22 mouse cellular contexts compared by ENCODE assay signal in the genomic region with DNA sequence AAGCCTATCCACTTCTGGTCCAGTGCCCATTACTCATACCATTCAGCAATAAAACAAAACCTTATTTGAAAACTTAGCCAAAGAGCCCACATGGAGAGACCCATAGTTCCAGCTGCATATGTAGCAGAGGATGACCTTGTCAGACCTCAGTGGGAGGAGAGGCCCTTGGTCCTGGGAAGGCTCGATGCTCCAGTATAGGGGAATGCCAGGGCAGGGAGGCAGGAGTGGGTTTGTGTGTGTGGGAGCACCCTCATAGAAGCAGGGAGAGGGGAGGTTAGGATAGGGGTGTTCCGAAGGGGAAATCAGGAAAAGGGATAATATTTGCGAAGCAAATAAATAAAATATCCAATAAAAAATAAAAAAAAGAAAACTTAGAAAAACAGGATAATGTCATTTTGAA.
DNase-seq lines count a peak whose midpoint lies in the region; ATAC-seq lines count a peak whose summit lies in the region.
"Had no signal": no experiment of that assay in that cellular context is flagged by ENCODE, and none has a peak within 500 bp of the region (broad histone marks: within the 10 kb centered on the region; RNA-seq: fewer than 3 reads in every experiment).

No protein-coding gene starts in this region.

- H3K4me3 ChIP-seq in forebrain, embryonic 11.5 days (ENCODE audit: low read depth, low read length) = no peak overlapping the region
- no peak overlapping the region for H3K4me3 ChIP-seq in forebrain, embryonic 10.5 days
- no peak overlapping the region for H3K4me3 ChIP-seq in forebrain, embryonic 12.5 days (replicated peaks)
- H3K4me3 ChIP-seq in forebrain, embryonic 13.5 days = no peak overlapping the region
- no peak overlapping the region for H3K4me3 ChIP-seq in midbrain, embryonic 11.5 days (ENCODE audit: low read depth, low read length)
- no peak overlapping the region for H3K4me3 ChIP-seq in midbrain, embryonic 10.5 days
- no peak overlapping the region for H3K4me3 ChIP-seq in midbrain, embryonic 12.5 days
- no peak overlapping the region for H3K4me3 ChIP-seq in midbrain, embryonic 16.5 days (ENCODE audit: low read depth, low read length)

- WGBS in forebrain, embryonic 11.5 days = 75% methylated on average over 3 of the region's 3 CpGs
- 77% methylated on average over 3 of the region's 3 CpGs for WGBS in forebrain, embryonic 10.5 days
- 70% methylated on average over 3 of the region's 3 CpGs for WGBS in forebrain, embryonic 12.5 days
- WGBS in forebrain, embryonic 13.5 days = 71% methylated on average over 3 of the region's 3 CpGs
- WGBS in midbrain, embryonic 11.5 days = 88% methylated on average over 3 of the region's 3 CpGs
- 79% methylated on average over 3 of the region's 3 CpGs for WGBS in midbrain, embryonic 10.5 days
- 79% methylated on average over 3 of the region's 3 CpGs for WGBS in midbrain, embryonic 12.5 days
- WGBS in midbrain, embryonic 16.5 days = 71% methylated on average over 3 of the region's 3 CpGs

- H3K9ac ChIP-seq in forebrain, embryonic 11.5 days (ENCODE audit: low read length) = no peak overlapping the region
- H3K9ac ChIP-seq in forebrain, embryonic 12.5 days = no peak overlapping the region
- no peak overlapping the region for H3K9ac ChIP-seq in forebrain, embryonic 13.5 days
- H3K9ac ChIP-seq in midbrain, embryonic 11.5 days (ENCODE audit: low read length) = no peak overlapping the region
- no peak overlapping the region for H3K9ac ChIP-seq in midbrain, embryonic 12.5 days (replicated peaks)
- H3K9ac ChIP-seq in midbrain, embryonic 16.5 days (ENCODE audit: low read depth, low read length) = no peak overlapping the region

- H3K9me3 ChIP-seq in forebrain, embryonic 11.5 days (ENCODE audit: control insufficient read depth, low read length) = no peaks in the 10 kb centered on the region
- H3K9me3 ChIP-seq in forebrain, embryonic 10.5 days = no peaks in the 10 kb centered on the region
- no peaks in the 10 kb centered on the region for H3K9me3 ChIP-seq in forebrain, embryonic 12.5 days
- no peaks in the 10 kb centered on the region for H3K9me3 ChIP-seq in forebrain, embryonic 13.5 days (replicated peaks)
- no peaks in the 10 kb centered on the region for H3K9me3 ChIP-seq in midbrain, embryonic 11.5 days (ENCODE audit: control insufficient read depth, low read length)
- no peaks in the 10 kb centered on the region for H3K9me3 ChIP-seq in midbrain, embryonic 10.5 days (replicated peaks)
- no peaks in the 10 kb centered on the region for H3K9me3 ChIP-seq in midbrain, embryonic 12.5 days
- H3K9me3 ChIP-seq in midbrain, embryonic 16.5 days (replicated peaks; ENCODE audit: control insufficient read depth, low read length, poor library complexity, severe bottlenecking) = no peaks in the 10 kb centered on the region
- H3K9me3 ChIP-seq: G1E had no signal

- no peak overlapping the region for H3K27ac ChIP-seq in forebrain, embryonic 11.5 days (ENCODE audit: low read depth, low read length)
- no peak overlapping the region for H3K27ac ChIP-seq in forebrain, embryonic 10.5 days
- H3K27ac ChIP-seq in forebrain, embryonic 12.5 days = no peak overlapping the region
- H3K27ac ChIP-seq in forebrain, embryonic 13.5 days = no peak overlapping the region
- no peak overlapping the region for H3K27ac ChIP-seq in midbrain, embryonic 11.5 days (ENCODE audit: low read depth, low read length)
- H3K27ac ChIP-seq in midbrain, embryonic 10.5 days (replicated peaks) = no peak overlapping the region
- no peak overlapping the region for H3K27ac ChIP-seq in midbrain, embryonic 12.5 days (replicated peaks)
- H3K27ac ChIP-seq in midbrain, embryonic 16.5 days (ENCODE audit: low read length) = no peak overlapping the region

- ATAC-seq in forebrain, embryonic 11.5 days (replicated peaks; ENCODE audit: low FRiP score) = peak; percentile 51; the same call in 1 of the 2 replicates
- 0 out of 2 replicates have a peak, but pooled peaks have one; percentile 20 for ATAC-seq in forebrain, embryonic 12.5 days (ENCODE audit: low FRiP score)
- ATAC-seq in forebrain, embryonic 13.5 days = no peak
- ATAC-seq in midbrain, embryonic 11.5 days (ENCODE audit: low FRiP score) = 0 out of 2 replicates have a peak, but pooled peaks have one; percentile 50
- ATAC-seq in midbrain, embryonic 12.5 days (ENCODE audit: low FRiP score, low read depth) = peak; percentile 12; the same call in 1 of the 2 replicates
- ATAC-seq in midbrain, embryonic 16.5 days = no peak
- ATAC-seq: activated CD4-positive, CD25-positive, alpha-beta regulatory T cell, adult 4 months; CD4-positive, CD25-positive, alpha-beta regulatory T cell, adult 4 months; Patski had no signal

- no peaks in the 10 kb centered on the region for H3K36me3 ChIP-seq in forebrain, embryonic 11.5 days (ENCODE audit: control insufficient read depth, insufficient read depth, low read length)
- H3K36me3 ChIP-seq in forebrain, embryonic 10.5 days (replicated peaks) = no peaks in the 10 kb centered on the region
- H3K36me3 ChIP-seq in forebrain, embryonic 12.5 days (replicated peaks) = no peaks in the 10 kb centered on the region
- no peaks in the 10 kb centered on the region for H3K36me3 ChIP-seq in forebrain, embryonic 13.5 days (ENCODE audit: poor library complexity, severe bottlenecking)
- no peaks in the 10 kb centered on the region for H3K36me3 ChIP-seq in midbrain, embryonic 11.5 days (ENCODE audit: control insufficient read depth, insufficient read depth, low read length)
- no peaks in the 10 kb centered on the region for H3K36me3 ChIP-seq in midbrain, embryonic 10.5 days
- no peaks in the 10 kb centered on the region for H3K36me3 ChIP-seq in midbrain, embryonic 12.5 days
- no peaks in the 10 kb centered on the region for H3K36me3 ChIP-seq in midbrain, embryonic 16.5 days (ENCODE audit: control insufficient read depth, insufficient read depth, low read length)
- H3K36me3 ChIP-seq: G1E had no signal

- no peak overlapping the region for H3K4me2 ChIP-seq in forebrain, embryonic 11.5 days (ENCODE audit: low read depth, low read length, severe bottlenecking)
- H3K4me2 ChIP-seq in forebrain, embryonic 12.5 days = no peak overlapping the region
- no peak overlapping the region for H3K4me2 ChIP-seq in forebrain, embryonic 13.5 days
- H3K4me2 ChIP-seq in midbrain, embryonic 11.5 days = no peak overlapping the region
- no peak overlapping the region for H3K4me2 ChIP-seq in midbrain, embryonic 12.5 days (replicated peaks)
- no peak overlapping the region for H3K4me2 ChIP-seq in midbrain, embryonic 16.5 days (ENCODE audit: low read length)

- no peak for DNase-seq in forebrain, embryonic 11.5 days (ENCODE audit: low spot score)
- no peak for DNase-seq in forebrain, embryonic 10.5 days (ENCODE audit: extremely low spot score, low spot score)
- no peak for DNase-seq in midbrain, embryonic 11.5 days (ENCODE audit: low spot score, missing footprints)
- DNase-seq in midbrain, embryonic 10.5 days (ENCODE audit: low spot score) = no peak
- DNase-seq: adrenal gland, adult 2 months; adrenal gland, adult 8-10 months; adrenal gland, postnatal 10 days; adrenal gland, postnatal 14 days; adrenal gland, postnatal 25 days; adrenal gland, postnatal 36 days; B cell, adult 2 months; cerebellum, adult 11 months; cerebellum, adult 11-12 months had no signal

- H3K4me1 ChIP-seq in forebrain, embryonic 11.5 days (replicated peaks; ENCODE audit: control insufficient read depth, insufficient read depth, low read length) = no peaks in the 10 kb centered on the region
- H3K4me1 ChIP-seq in forebrain, embryonic 10.5 days = no peaks in the 10 kb centered on the region
- no peaks in the 10 kb centered on the region for H3K4me1 ChIP-seq in forebrain, embryonic 12.5 days
- no peaks in the 10 kb centered on the region for H3K4me1 ChIP-seq in forebrain, embryonic 13.5 days
- no peaks in the 10 kb centered on the region for H3K4me1 ChIP-seq in midbrain, embryonic 11.5 days (ENCODE audit: control insufficient read depth, insufficient read depth, low read length)
- no peaks in the 10 kb centered on the region for H3K4me1 ChIP-seq in midbrain, embryonic 10.5 days
- H3K4me1 ChIP-seq in midbrain, embryonic 12.5 days = no peaks in the 10 kb centered on the region
- no peaks in the 10 kb centered on the region for H3K4me1 ChIP-seq in midbrain, embryonic 16.5 days (ENCODE audit: control insufficient read depth, insufficient read depth, low read length)

- H3K27me3 ChIP-seq in forebrain, embryonic 11.5 days (ENCODE audit: control insufficient read depth, insufficient read depth, low read length) = no peaks in the 10 kb centered on the region
- no peaks in the 10 kb centered on the region for H3K27me3 ChIP-seq in forebrain, embryonic 10.5 days (ENCODE audit: poor library complexity, severe bottlenecking)
- no peaks in the 10 kb centered on the region for H3K27me3 ChIP-seq in forebrain, embryonic 12.5 days
- no peaks in the 10 kb centered on the region for H3K27me3 ChIP-seq in forebrain, embryonic 13.5 days
- no peaks in the 10 kb centered on the region for H3K27me3 ChIP-seq in midbrain, embryonic 11.5 days (ENCODE audit: control insufficient read depth, insufficient read depth, low read length)
- no peaks in the 10 kb centered on the region for H3K27me3 ChIP-seq in midbrain, embryonic 10.5 days (ENCODE audit: low read depth, poor library complexity, severe bottlenecking)
- H3K27me3 ChIP-seq in midbrain, embryonic 12.5 days = no peaks in the 10 kb centered on the region
- no peaks in the 10 kb centered on the region for H3K27me3 ChIP-seq in midbrain, embryonic 16.5 days (ENCODE audit: control insufficient read depth, insufficient read depth, low read depth, low read length)
- H3K27me3 ChIP-seq: CH12.LX, Patski had no signal

Comparison
In these comparisons a context has a peak if more than half of its experiments do, and no peak if none do; other contexts are left out.
1. ATAC-seq: peak in forebrain, embryonic 11.5 days (single experiment), forebrain, embryonic 12.5 days (single experiment), midbrain, embryonic 11.5 days (single experiment) and midbrain, embryonic 12.5 days (single experiment); none in forebrain, embryonic 13.5 days (single experiment) and midbrain, embryonic 16.5 days (single experiment).